Mouse (Mus musculus): ENCODE results near the gene Cacna2d4.

The Cacna2d4 gene

GRCm38 (mm10) chr6:119313096-119313495 lies 76.8 kb downstream of the Cacna2d4 start:
- peak; percentile 59 to 67 for DNase-seq

- peak; percentile 54 to 56 for DNase-seq
These were observed 77.5 kb downstream of the Cacna2d4 start for GRCm38 (mm10) chr6:119313588-119314375.

- DNase-seq = peak; percentile 64 to 79
These were observed 78.6 kb downstream of the Cacna2d4 start for GRCm38 (mm10) chr6:119314751-119315476.

GRCm38 (mm10) chr6:119318732-119319131 lies 82.4 kb downstream of the Cacna2d4 start:
- no peak for DNase-seq

- peak; percentile 50 to 70 for DNase-seq
These were observed 83.0 kb downstream of the Cacna2d4 start for GRCm38 (mm10) chr6:119319358-119319757.

- no peak for DNase-seq
These were observed 84.2 kb downstream of the Cacna2d4 start for GRCm38 (mm10) chr6:119320481-119320880.

GRCm38 (mm10) chr6:119321752-119322151 lies 85.4 kb downstream of the Cacna2d4 start:
- peak; percentile 79 to 84 for DNase-seq

GRCm38 (mm10) chr6:119324776-119325175 lies 88.5 kb downstream of the Cacna2d4 start:
- DNase-seq = no peak

- DNase-seq = peak; percentile 54
These were observed 89.7 kb downstream of the Cacna2d4 start for GRCm38 (mm10) chr6:119325978-119326377.

GRCm38 (mm10) chr6:119326541-119326940 lies 90.2 kb downstream of the Cacna2d4 start:
- DNase-seq = no peak

GRCm38 (mm10) chr6:119328521-119329115 lies 92.3 kb downstream of the Cacna2d4 start:
- DNase-seq = peak; percentile 76 to 77

- DNase-seq = peak; percentile 88 to 89
These were observed 92.9 kb downstream of the Cacna2d4 start for GRCm38 (mm10) chr6:119329215-119329714.

- peak in 1 of 2 experiments; percentile 50 for DNase-seq
These were observed 93.6 kb downstream of the Cacna2d4 start for GRCm38 (mm10) chr6:119329936-119330335.

GRCm38 (mm10) chr6:119330506-119330905 lies 94.2 kb downstream of the Cacna2d4 start, which contains the start of gene Lrtm2:
Lrtm2 (minus strand) TSS chr6:119330766.
- peak; percentile 70 to 75 for DNase-seq

- no peak for DNase-seq
These were observed 95.8 kb downstream of the Cacna2d4 start for GRCm38 (mm10) chr6:119332111-119332510.

GRCm38 (mm10) chr6:119333202-119333601 lies 96.9 kb downstream of the Cacna2d4 start:
- DNase-seq = no peak

GRCm38 (mm10) chr6:119333831-119334230 lies 97.5 kb downstream of the Cacna2d4 start:
- DNase-seq = no peak

- no peak for DNase-seq
These were observed 99.8 kb downstream of the Cacna2d4 start for GRCm38 (mm10) chr6:119336124-119336523.

GRCm38 (mm10) chr6:119337287-119337686 lies 101.0 kb downstream of the Cacna2d4 start:
- DNase-seq = peak in 1 of 2 experiments; percentile 3

- DNase-seq = peak in 1 of 2 experiments; percentile 20
These were observed 102.0 kb downstream of the Cacna2d4 start for GRCm38 (mm10) chr6:119338121-119338912.

GRCm38 (mm10) chr6:119341409-119341808 lies 105.1 kb downstream of the Cacna2d4 start:
- peak in 1 of 2 experiments; percentile 71 for DNase-seq

- DNase-seq = peak; percentile 74 to 77
These were observed 109.9 kb downstream of the Cacna2d4 start for GRCm38 (mm10) chr6:119346257-119346656.
